ENCODE assay signal across 8 mouse cellular contexts in the genomic region with DNA sequence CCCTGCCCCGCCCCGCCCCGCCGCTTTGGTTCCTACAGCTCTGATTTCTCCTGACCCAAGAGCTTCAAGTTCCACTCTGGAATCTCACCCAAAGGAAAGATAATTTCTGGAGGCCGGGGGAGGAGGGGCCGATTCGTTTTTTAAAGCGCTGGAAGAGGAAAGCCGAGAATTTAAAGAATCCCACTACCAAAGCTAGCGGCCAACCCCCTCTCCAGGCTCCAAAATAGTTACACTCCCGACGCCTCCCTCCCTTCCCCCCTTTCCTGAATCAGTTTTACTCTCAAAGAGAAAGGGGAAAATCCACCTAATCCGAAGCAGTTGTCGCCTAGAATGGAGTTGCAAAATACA. TPM values are rescaled to one million over a fixed set of nuclear protein-coding genes. Genes with fewer than 3 reads are reported as not detected.
A peak's percentile ranks its signal among the peaks of the same experiment; 100 is the strongest.
DNase-seq lines count a peak whose midpoint lies in the region; ATAC-seq and TF ChIP-seq lines count a peak whose summit lies in the region.

A gene (minus strand): TSS at position 213 of the 348 bp plus-strand sequence.

- 0% methylated on average over 14 of the region's 14 CpGs for WGBS in lung, embryonic 14.5 days
- WGBS in forebrain, embryonic 12.5 days = 0% methylated on average over 14 of the region's 14 CpGs
- WGBS in limb, embryonic 12.5 days = 1% methylated on average over 14 of the region's 14 CpGs
- under 1% methylated on average over 14 of the region's 14 CpGs for WGBS in neural tube, embryonic 12.5 days

- H3K27ac ChIP-seq in lung, embryonic 14.5 days (ENCODE audit: low read depth) = peak within 1 kb of the TSS; percentile 97
- peak within 1 kb of the TSS; percentile 81 for H3K27ac ChIP-seq in forebrain, embryonic 12.5 days
- H3K27ac ChIP-seq in limb, embryonic 12.5 days = peak within 1 kb of the TSS; percentile 97
- 0 out of 2 replicates have a peak within 1 kb of the TSS, but pooled peaks have one; percentile 11 for H3K27ac ChIP-seq in neural tube, embryonic 12.5 days

- ATAC-seq in lung, embryonic 14.5 days (ENCODE audit: insufficient read depth) = peak; percentile 41
- ATAC-seq in forebrain, embryonic 12.5 days (ENCODE audit: low FRiP score) = no peak; the same call in 1 of the 2 replicates
- ATAC-seq in limb, embryonic 12.5 days (ENCODE audit: insufficient number of reproducible peaks, insufficient read depth, low FRiP score, low TSS enrichment, low read depth) = peak; percentile 50
- peak; percentile 27 for ATAC-seq in neural tube, embryonic 12.5 days (ENCODE audit: low FRiP score, low read depth)

- no peaks in the 10 kb centered on the region for H3K9me3 ChIP-seq in lung, embryonic 14.5 days (ENCODE audit: low read depth, low read length)
- H3K9me3 ChIP-seq in forebrain, embryonic 12.5 days = no peaks in the 10 kb centered on the region
- H3K9me3 ChIP-seq in limb, embryonic 12.5 days = no peaks in the 10 kb centered on the region
- no peaks in the 10 kb centered on the region for H3K9me3 ChIP-seq in neural tube, embryonic 12.5 days

- H3K9ac ChIP-seq in lung, embryonic 14.5 days = peak within 1 kb of the TSS; percentile 86
- peak within 1 kb of the TSS; percentile 83 for H3K9ac ChIP-seq in forebrain, embryonic 12.5 days
- H3K9ac ChIP-seq in limb, embryonic 12.5 days (replicated peaks) = peak within 1 kb of the TSS; percentile 88
- peak within 1 kb of the TSS; percentile 88 for H3K9ac ChIP-seq in neural tube, embryonic 12.5 days

- no peaks in the 10 kb centered on the region for H3K27me3 ChIP-seq in lung, embryonic 14.5 days (ENCODE audit: insufficient read depth, low read length)
- H3K27me3 ChIP-seq in forebrain, embryonic 12.5 days = no peaks in the 10 kb centered on the region
- H3K27me3 ChIP-seq in limb, embryonic 12.5 days = no peaks in the 10 kb centered on the region
- H3K27me3 ChIP-seq in neural tube, embryonic 12.5 days (replicated peaks) = no peaks in the 10 kb centered on the region

- peak; percentile 26 to 78 for DNase-seq in adrenal gland, adult (ENCODE audit: inconsistent age in 2 of 2, low spot score in 1 of 2)
- DNase-seq in adrenal gland, adult 18-20 months (ENCODE audit: low spot score in 2 of 2) = no peak
- DNase-seq in lung, embryonic 14.5 days = peak; percentile 83
- DNase-seq in lung, postnatal 14 days = no peak
- no peak for DNase-seq in spleen, postnatal 36 days (ENCODE audit: low spot score in 2 of 2)

- H3K36me3 ChIP-seq in lung, embryonic 14.5 days (ENCODE audit: insufficient read depth) = no peaks in the 10 kb centered on the region
- H3K36me3 ChIP-seq in forebrain, embryonic 12.5 days (replicated peaks) = no peaks in the 10 kb centered on the region
- peaks cover 9% of the 10 kb centered on the region; the same call in 1 of the 2 replicates for H3K36me3 ChIP-seq in limb, embryonic 12.5 days
- no peaks in the 10 kb centered on the region for H3K36me3 ChIP-seq in neural tube, embryonic 12.5 days

- peak within 1 kb of the TSS; percentile 84 for H3K4me3 ChIP-seq in lung, embryonic 14.5 days (ENCODE audit: low read depth, low read length)
- peak within 1 kb of the TSS; percentile 69 for H3K4me3 ChIP-seq in forebrain, embryonic 12.5 days (replicated peaks)
- H3K4me3 ChIP-seq in limb, embryonic 12.5 days (replicated peaks) = peak within 1 kb of the TSS; percentile 78
- peak within 1 kb of the TSS; percentile 78 for H3K4me3 ChIP-seq in neural tube, embryonic 12.5 days

- no peak for TF ChIP-seq CTCF in lung, embryonic 14.5 days (IDR thresholded peaks at IDR 0.05; ENCODE audit: low read depth)

- H3K4me1 ChIP-seq in lung, embryonic 14.5 days (ENCODE audit: insufficient read depth) = no peaks in the 10 kb centered on the region
- H3K4me1 ChIP-seq in forebrain, embryonic 12.5 days = peaks cover 3% of the 10 kb centered on the region; the same call in 1 of the 2 replicates
- H3K4me1 ChIP-seq in limb, embryonic 12.5 days (replicated peaks) = peaks cover 24% of the 10 kb centered on the region; the same call in 1 of the 2 replicates
- no peaks in the 10 kb centered on the region; the same call in 1 of the 2 replicates for H3K4me1 ChIP-seq in neural tube, embryonic 12.5 days

- peak within 1 kb of the TSS; percentile 75 for H3K4me2 ChIP-seq in lung, embryonic 14.5 days
- peak within 1 kb of the TSS; percentile 77 for H3K4me2 ChIP-seq in forebrain, embryonic 12.5 days
- peak within 1 kb of the TSS; percentile 68 for H3K4me2 ChIP-seq in limb, embryonic 12.5 days
- peak within 1 kb of the TSS; percentile 80 for H3K4me2 ChIP-seq in neural tube, embryonic 12.5 days (replicated peaks)

RNA-seq across cellular contexts. Expression of the gene that starts here (rescaled TPM):
- total RNA-seq in adrenal gland, adult 18-20 months (2021) = 1 to 10 TPM; 8.6 to 9.8 TPM
- polyA plus RNA-seq in lung, embryonic 14.5 days (2014; fragmentation: Nextera tagmentation; extraction: Ambion mirVana) = 40.9 and 41.4 TPM in 2 replicates
- 11.2 and 13.4 TPM in 2 replicates for polyA plus RNA-seq in forebrain, embryonic 12.5 days (2016; fragmentation: Nextera tagmentation; extraction: Ambion mirVana)
- 39.0 and 42.7 TPM in 2 replicates for polyA plus RNA-seq in limb, embryonic 12.5 days (2016; fragmentation: Nextera tagmentation; extraction: Ambion mirVana)
- polyA plus RNA-seq in neural tube, embryonic 12.5 days (2016; fragmentation: Nextera tagmentation; extraction: Ambion mirVana) = 15.7 and 16.4 TPM in 2 replicates

Comparison
In these comparisons a context has a peak if more than half of its experiments do, and no peak if none do; other contexts are left out.
1. DNase-seq: peak in adrenal gland, adult (2 of 2) and lung, embryonic 14.5 days (single experiment); none in adrenal gland, adult 18-20 months (0 of 2), lung, postnatal 14 days (single experiment) and spleen, postnatal 36 days (0 of 2).
2. H3K27ac ChIP-seq: peak in every context shown above with its lines; median percentile 97 in lung, embryonic 14.5 days; 97 in limb, embryonic 12.5 days; 81 in forebrain, embryonic 12.5 days; 11 in neural tube, embryonic 12.5 days.
3. Peak in every context shown above with its lines, with median percentiles within 50 percentile points of each other: H3K4me2 ChIP-seq, H3K4me3 ChIP-seq and H3K9ac ChIP-seq.